Mouse (Mus musculus) common myeloid progenitor, adult 5-6 weeks (primary cell): Measurements from ENCODE around the gene Rmi2. TPM values are rescaled to one million over a fixed set of nuclear protein-coding genes. Genes with fewer than 3 reads are reported as not detected.
A peak's percentile ranks its signal among the peaks of the same experiment; 100 is the strongest.
"Not testable (repeated sequence)": the region's sequence is repeated elsewhere in the genome, so short reads cannot be mapped to it uniquely, and the experiment has no call there.

ENCODE experiments used
- ATAC-seq: replicated peaks from 2 replicates; pipeline ENCODE4 v1.8.0; 2016; ENCODE audit warnings: low read depth, mild to moderate bottlenecking, moderate TSS enrichment, inconsistent platforms; ENCODE audit not compliant: poor library complexity, severe bottlenecking
- total RNA-seq: library from RNA; stranded (forward); fragments of 200-1000, 187-1606 nt; gene quantifications from 2 replicates; pipeline ENCODE4 v1.2.3, GENCODE M21; 2017

Rmi2 gene
- 5.9 and 8.3 TPM in 2 replicates for total RNA-seq

DNA sequence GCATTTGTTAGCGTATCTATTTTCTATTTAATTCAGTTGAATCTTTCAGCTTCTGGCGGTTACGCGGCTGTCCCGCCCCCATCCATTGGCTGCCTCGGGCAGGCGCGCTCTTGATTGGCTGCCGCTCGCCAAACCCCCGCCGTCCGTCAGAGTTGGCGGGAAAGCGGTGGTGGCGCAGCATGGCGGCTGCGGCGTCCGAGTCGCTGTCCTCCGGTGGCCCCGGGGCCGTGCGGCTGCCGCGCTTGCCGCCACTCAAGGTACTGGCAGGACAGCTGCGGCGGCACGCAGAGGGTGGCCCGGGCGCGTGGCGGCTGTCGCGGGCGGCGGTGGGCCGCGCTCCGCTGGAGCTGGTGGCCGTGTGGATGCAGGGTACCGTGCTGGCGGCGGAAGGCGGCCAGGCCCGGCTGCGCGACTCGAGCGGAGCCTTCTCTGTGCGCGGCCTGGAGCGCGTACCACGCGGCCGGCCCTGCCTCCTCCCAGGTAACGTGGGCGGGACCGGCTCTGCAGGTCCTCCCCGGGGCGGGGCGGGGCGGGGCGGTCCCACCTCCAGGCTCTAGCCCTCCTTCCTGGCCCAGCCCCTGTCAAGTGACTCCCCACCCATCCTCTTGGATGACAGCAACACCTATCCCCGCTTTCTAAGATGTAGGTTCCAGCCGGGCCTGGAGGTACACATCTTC, at the start of gene Rmi2:
Gene Rmi2, plus strand, starts transcription at position 149 of the 677 bp plus-strand sequence.
- ATAC-seq, result peak; percentile 83

DNA sequence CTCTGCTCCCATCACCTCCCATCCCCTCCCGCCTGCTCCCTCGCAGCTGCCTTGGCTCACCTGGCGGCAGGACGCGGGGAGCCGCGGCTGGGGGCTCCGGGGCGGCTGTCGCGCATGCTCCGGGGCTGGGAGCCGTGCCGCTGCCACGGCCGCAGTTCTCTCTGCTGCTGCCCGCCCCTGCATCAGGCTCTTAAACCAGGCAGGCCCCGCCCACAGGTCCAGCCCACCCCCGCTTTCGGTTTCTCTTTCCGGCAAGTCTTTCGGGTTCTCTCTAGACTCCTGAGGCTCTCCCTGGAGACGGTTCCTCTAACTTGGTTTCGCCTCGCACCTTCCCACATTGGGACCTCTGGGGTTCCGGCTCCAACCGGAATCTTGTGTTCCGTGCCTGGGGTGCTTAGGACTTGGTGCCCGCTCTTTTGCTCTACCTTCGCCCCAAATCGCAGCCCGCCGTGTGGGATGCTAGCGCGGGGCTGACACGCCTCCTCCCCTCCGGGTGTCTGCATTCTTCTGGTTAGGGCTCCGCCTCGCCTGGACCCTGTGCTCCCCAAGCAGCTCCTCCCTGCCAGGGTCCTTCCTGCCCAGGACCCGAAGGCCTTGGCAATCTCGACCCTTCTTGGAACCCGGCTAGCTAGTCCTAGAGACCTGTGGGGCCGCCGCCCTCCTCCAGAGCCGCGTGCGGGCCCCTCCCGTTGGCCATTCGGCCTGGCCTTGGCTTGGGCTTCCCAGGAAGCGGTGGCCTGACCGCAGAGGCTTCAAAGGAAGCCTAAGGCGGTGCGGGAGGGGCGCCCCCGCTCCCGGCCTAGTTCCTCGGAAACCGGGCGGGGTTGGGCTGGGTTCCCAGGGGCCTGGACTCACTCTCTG, 49.3 kb upstream of the Rmi2 start, which contains the start of gene Socs1:
Gene Socs1, minus strand, starts transcription at position 166 of the 861 bp plus-strand sequence.
- ATAC-seq, result peak; percentile 61

DNA sequence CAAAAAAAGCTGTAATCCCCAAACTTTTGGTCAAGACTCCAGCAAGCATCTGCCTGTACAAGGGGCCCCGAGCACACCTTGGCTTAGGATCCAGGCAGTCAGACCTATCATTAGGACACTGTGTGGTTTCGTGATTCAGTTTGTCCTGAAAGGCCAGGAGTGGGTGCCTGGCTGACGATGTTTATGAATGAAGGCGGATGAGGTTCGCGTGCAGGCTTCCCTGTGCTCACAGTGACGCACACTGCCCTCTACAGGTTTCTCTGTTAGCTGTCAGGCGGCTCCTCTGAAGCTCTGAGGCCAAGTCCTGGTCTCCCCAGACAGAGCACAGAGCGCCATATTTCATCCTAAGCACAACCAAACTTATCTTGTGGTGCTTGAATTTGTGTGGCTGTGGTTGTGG, 48.6 kb upstream of the Rmi2 start:
- peak; percentile 61 for ATAC-seq

DNA sequence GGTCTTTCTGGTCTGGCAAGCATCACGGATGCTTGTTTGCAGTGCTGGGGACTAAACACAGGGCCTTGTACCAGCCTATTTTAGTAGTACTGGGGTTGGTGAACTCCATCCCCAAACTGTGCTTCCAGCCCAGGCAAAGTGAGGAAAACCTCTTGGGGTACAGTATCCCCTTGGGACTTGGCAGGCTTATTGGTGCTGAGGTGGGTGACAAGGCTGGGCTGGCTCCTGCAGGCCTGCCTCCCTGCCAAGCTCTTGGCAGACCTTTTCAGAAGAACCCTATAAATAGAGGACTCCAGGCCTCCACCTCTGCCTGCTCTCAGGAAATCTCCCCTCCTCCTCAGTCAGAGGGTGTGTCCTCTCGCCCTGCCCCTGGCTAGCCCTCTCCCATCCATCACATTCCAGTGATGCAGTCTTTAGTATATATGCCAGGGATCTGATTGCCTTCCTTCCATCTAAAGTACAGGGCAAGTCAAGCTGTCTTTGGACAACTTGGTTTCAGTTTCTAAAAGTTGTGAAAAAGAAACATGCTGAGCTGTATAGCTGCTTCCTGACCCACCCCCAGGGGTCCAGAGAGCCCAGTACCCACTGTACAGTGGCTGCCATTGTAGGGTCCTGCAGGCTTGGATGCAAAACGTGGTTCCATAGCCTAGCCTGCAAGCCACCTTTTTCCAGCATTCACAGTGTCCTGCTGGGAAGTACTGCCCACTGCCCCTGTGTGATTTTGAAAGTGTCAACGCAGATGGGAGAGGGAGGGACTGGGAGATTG, 47.9 kb upstream of the Rmi2 start:
- no peak for ATAC-seq

DNA sequence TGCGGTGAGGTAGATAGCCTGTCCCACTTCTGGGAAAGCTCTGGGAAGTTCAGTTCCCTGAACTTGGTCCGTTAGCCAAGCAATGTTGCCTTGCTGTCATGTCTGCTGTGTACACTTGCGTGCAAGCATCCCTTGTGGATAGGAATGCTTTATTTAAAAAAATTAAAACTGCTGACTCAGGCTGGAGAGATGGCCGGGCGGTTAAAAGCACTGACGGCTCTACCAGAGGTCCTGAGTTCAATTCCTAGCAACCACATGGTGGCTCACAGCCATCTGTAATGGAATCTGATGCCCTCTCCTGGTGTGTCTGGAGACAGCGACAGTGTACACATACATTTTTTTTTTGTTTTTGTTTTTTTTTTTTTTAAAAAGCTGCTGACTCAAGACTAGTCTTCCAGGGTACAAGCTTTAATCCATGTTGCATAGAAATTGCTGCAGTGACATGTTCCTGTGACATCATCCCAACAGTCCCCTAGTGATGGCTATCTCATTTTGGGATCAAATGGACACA, 47.3 kb upstream of the Rmi2 start:
- ATAC-seq, result no peak

DNA sequence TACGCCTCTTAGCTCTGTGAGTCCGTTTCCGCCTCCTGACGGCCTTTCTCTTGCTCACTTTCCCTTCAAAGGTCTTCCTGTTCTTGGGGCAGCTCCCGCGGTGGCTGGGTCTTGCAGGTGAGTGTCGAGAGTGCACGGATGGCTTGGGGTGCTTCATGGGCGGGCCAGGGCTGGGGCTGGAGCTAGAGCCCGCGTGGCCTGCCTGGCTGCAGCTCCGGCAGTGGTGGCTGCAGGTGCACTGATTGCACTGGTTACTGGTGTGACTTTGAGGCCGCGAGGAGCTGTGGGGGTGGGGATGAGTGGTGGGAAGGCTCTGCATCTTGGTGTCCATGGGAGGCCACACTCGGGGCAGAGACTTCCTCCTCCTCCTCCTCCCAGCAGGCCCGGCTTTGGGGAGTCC, 46.6 kb upstream of the Rmi2 start, which contains the start of gene Tnp2:
Gene Tnp2, minus strand, starts transcription at position 390 of the 400 bp plus-strand sequence.
- no peak for ATAC-seq

DNA sequence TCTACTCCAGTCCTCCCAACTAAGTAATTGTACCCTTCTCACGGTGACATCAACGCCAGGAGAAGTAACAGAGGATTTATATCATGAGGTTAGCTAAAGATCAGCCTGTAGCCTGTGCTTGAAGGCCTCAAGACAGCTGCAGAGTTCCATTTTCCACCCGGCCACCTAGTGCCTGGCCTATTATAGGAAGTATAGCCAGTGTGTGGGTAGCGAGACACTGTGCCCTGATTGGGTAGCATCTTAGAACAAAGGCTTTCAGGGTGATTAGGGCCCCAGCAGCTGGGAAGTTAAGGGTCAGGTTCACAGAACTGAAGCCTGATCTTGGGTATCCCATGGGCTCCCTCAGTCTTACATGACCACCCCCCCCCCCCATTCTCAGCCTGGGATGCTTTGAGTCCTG, 46.0 kb upstream of the Rmi2 start:
- no peak for ATAC-seq

DNA sequence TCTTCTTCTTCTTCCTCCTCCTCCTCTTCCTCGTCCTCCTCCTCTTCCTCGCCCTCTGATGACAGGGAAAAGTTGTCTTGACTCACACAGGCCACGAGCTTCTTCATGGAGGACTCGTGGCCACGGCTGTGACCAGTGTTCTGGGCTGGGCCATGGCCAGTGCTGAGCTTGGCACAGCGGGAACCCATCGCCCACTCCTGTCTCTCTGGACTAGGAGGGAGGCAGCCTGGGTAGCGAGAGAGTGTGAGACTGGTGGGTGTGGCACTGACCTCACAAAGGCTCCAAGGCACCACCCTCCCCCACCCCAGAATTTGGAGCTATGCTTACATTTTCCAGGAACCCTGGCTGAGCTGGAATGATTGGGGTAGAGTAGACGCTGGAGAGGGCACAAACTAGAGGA, 44.2 kb upstream of the Rmi2 start, which contains the start of gene Prm3:
Gene Prm3, minus strand, starts transcription at position 213 of the 400 bp plus-strand sequence.
- ATAC-seq, result no peak

DNA sequence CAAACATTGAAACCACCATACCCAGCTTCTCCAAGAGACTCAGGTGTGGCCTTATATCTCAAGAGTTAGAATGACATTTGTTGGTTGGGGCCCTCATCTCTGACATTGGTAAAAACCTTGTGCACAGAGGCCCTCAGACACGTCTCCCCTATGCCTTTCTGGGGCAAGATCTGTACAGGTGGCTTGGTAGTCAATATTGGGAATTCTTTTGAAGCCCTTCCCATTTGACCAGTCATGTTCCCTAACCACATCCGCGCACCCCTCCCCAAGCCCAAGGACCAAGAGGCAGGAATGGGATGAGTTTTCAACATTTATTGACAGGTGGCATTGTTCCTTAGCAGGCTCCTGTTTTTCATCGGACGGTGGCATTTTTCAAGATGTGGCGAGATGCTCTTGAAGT, 38.8 kb upstream of the Rmi2 start, which contains the start of gene Prm2:
Gene Prm2, minus strand, starts transcription at position 101 of the 400 bp plus-strand sequence.
- no peak for ATAC-seq

DNA sequence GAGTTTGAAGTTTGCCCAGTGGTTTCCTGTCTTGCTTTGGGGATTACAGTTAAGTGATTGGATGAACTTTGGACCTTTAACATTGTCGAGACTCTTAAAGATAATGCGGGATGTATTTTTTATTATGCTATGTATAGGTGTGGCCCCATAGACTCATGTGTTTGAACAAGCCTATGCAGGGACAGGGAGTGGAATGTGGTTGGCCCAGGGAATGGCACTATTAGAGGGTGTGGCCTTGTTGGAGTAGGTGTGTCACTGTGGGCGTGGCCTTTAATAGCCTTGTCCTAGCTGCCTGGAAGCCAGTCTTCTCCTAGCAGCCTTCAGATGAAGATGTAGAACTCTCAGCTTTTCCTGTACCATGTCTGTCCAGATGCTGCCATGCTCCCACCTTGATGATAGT, 32.4 kb upstream of the Rmi2 start:
- not testable (repeated sequence) for ATAC-seq

DNA sequence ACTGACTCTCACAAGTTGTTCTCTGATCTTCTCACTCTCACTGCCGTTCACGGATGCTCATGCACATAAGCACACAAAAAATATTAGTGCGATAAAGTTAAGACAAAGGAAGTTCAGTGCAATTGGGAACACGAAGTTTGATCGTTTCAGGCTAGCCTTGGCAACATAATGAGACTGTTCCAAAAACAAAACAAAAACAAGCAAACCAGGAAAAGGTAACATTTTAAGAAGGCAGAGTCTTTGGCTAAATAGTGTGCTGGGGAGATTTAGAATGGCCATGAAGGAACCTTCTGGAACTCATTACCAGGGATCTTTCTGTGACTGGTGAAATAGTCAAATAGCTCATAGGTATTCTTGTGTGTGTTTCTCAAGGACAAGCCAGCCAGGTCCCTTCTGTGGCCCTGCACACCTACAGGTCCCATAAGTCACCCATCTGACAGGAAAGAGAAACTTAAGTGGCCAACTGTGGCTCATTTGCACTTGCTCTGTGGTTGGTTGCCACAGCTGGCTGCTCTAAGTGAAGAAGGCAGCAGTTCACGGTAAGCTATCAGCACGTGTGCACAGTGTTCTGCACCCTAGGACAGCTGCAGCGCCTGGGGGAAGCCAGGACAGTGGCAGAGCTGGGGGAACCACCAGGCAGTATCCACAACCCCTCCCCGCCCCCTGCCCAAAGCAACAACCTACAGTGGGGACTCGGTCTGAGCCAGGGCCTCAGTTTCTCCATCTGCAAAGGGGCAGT, 28.9 kb upstream of the Rmi2 start, which contains the start of gene Prm1:
Gene Prm1, minus strand, starts transcription at position 51 of the 739 bp plus-strand sequence.
- 0 out of 2 replicates have a peak, but pooled peaks have one; percentile 42 for ATAC-seq

DNA sequence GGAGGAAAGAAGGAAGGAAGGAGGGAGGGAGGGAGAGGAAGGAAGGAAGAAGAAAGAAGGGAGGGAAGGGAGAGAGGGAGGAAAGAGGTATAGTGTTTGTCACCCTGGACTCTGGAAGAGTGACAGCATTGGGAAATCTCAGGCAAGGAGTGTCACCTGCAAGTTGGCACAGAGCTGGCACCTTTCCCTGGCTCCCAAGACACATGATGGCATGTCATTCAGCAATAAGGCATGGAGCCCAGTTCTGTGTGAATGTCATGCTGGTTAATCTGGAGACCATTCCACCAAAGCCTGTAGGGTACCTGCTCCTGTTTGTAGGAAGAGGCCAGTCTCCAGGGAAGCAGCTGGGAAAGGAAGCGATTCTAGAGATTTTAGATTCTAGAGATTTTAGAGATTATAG, 24.5 kb upstream of the Rmi2 start:
- ATAC-seq, result no peak

DNA sequence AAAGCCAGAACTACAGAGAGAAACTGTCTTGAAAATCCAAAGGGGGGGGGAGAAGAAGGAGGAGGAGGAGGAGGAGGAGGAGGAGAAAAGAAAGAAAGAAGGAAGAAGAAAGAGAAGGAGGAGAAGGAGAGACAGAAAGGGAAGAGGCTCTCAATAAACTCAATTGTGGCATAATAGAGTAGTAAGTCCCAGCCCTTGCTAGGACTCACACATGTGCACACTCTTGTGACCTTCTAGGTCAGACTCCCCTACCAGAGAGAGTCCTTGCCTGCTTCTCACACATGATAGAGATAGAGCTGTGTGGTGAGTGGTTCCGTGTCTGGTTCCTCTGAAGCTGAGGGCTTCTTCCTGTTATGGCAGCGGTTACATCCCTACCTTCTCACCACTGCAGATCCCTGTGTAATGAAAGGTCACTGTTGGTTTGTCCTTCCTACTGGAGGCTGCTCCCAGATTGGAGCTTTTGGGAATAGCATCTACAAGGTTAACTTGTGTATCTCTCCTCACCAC, 21.9 kb upstream of the Rmi2 start, which contains the start of gene Gm11172:
Gene Gm11172, plus strand, starts transcription at position 51 of the 507 bp plus-strand sequence.
- peak; percentile 63 for ATAC-seq

DNA sequence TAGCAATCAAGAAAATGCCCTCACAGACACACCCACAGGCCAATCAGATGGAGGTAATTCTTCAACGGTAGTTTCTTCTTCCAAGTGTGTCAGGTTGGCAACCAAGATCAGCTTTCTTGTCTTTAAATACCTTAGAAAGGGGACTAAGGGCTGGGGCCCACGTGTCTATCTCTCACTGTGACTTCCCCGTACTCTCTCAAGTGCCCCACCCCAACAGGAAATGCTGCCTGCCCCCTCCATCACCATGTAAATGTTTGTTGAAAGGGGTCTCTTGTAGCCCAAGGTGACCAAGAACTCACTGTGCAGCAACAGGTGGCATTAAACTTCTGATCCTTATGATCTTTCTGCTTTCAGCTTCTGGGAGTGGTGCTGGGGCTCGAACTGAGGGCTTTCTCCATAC, 21.1 kb upstream of the Rmi2 start:
- no peak for ATAC-seq

DNA sequence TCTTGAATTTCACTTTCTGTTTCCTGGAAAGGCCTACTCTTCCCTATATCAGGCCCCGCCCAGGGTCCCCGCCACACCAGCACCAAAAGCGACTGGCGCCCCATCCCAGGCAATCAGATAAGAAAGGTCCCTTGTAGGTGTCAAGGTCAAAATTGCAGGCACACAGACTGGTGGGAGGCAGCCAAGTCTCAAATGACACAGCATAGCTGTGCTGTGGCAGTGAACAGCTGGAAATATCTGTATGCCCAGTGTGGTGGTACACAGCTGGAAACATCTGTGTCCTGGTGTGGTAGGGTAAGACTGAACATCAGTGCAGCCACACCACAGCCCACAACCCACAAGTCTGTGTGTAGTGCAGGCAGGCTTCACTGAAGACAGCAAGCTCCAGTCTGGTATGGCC, 20.0 kb upstream of the Rmi2 start:
- peak; percentile 85 for ATAC-seq

DNA sequence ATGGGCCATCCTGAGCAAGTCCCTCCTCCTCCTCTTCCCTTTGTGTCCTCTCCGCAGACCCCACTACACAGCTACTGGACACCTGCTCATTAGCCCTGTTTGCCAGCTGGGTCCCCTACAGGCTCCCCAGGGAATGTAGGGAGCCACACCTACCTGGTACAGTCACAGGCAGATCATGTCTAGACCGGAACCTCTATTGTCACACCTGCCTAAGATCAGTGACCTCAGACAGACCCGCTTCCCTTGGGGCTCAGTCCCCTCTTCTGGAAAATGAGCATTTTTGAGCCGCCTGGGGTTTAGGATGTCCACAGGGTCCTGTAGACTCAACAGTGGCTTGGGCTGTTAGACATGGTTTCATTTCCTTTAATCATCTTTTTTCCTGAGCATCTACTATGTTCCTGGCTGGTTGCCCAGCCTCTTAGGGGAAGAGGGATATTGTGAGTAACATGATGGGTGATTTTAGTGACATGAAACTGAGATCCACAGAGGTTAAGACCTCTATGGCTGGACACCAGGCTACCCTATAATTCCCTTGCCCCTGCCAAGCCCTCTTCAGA, 16.2 kb upstream of the Rmi2 start:
- 0 out of 2 replicates have a peak, but pooled peaks have one; percentile 17 for ATAC-seq

DNA sequence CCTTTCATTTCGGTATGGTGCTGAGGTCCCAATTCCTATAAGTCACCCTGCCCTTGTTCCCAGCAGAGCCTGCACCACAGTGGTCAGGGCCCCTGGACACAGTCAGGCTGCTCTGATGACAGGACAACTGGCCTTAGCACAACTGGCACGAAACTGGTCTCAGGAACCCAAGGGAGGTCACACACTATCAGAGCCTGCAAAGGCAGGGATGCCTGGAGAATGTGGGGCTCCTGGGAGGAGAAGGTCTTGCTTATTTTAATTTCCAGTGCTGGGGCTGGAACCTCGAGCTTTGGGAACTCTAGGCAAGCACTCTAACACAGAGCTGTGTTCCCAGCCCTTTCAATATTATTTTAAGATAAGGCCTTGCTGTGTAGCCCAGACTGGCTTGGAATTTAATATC, 14.9 kb upstream of the Rmi2 start:
- no peak for ATAC-seq

DNA sequence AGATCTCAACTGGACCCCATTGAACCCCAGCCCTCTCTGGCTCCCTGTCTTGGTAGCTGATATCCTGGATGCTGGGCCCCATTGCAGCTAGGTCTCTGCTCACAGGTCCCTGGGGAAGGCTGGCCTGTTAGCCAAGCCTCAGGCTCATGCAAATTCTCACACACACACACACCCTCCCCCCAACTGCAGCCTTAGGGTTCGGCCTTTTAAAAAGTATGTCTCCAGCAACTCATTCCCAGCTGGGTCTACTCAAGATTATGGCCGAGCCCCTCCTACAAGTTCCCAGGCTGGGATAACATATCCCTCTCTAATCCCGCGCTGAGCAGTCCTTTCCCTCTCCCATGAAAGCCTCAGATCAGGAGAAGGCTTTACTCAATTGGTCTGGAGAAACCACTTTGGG, 13.5 kb upstream of the Rmi2 start:
- no peak for ATAC-seq

DNA sequence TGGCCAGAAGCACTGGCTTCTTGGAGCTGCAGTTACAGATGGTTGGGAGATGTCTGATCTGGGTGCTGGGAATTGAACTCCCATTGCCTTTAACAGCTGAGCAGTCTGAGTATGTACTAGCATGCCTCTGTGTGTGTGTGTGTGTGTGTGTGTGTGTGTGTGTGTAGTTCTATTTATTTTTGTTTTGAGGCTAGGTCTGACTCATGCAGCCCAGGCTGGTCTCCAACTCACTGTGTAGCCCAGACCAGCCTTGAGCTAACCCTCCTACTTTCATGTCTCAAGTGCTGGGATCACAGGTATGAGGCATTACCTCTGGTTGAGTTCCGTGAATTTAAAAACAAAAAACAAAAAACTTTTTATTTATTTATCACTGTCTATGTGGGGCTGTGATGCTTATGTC, 10.3 kb upstream of the Rmi2 start:
- ATAC-seq, result no peak
